Mouse (Mus musculus) kidney, postnatal 4 days (tissue): ENCODE measurements around the gene Ppp2ca.
"Not testable (repeated sequence)": the region's sequence is repeated elsewhere in the genome, so short reads cannot be mapped to it uniquely, and the experiment has no call there.

Source experiments
- DNase-seq, 2 experiments: peaks; one replicate each; pipeline ENCODE4 v3.0.0; 2021; ENCODE audit warnings: mixed read lengths in 2 of 2

The Ppp2ca gene

GRCm38 (mm10) chr11:52145428-52145827 lies 46.9 kb downstream of the Ppp2ca start, which contains the start of gene Olfr1373:
TSS of gene Olfr1373 (minus strand) at chr11:52145528.
- DNase-seq = not testable (repeated sequence)

GRCm38 (mm10) chr11:52163926-52164325 lies 65.4 kb downstream of the Ppp2ca start:
- DNase-seq = peak; percentile 65 to 73

- peak; percentile 41 to 53 for DNase-seq
Observed at GRCm38 (mm10) chr11:52167126-52167525, 68.6 kb downstream of the Ppp2ca start.

GRCm38 (mm10) chr11:52167901-52168302 lies 69.4 kb downstream of the Ppp2ca start:
- peak; percentile 45 to 62 for DNase-seq

GRCm38 (mm10) chr11:52168461-52168860 lies 70.0 kb downstream of the Ppp2ca start:
- peak in 1 of 2 experiments; percentile 5 for DNase-seq
